Comparison of ENCODE assay signal across 25 mouse cellular contexts in the genomic region with DNA sequence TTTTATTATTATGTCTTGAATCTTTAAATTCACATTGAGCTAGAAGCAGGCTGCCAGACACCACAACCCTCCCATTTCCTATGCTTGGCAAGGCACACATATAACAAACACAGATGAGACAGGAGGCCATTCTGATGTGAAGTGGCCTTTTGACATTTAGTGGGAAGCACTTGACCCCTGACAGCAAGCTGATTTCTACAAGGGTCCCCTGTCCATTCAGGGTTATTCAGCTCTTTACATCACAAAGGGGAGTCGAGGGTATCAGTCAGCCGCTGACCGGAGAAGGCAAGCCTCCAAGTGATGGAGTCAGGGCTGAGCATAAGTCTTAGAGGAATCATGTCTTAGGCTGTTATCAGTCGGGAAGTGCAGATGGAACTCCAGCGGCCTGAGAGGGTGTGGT. TPM values are rescaled to one million over a fixed set of nuclear protein-coding genes. Genes with fewer than 3 reads are reported as not detected.
DNase-seq lines count a peak whose midpoint lies in the region; ATAC-seq lines count a peak whose summit lies in the region.
"Had no signal": no experiment of that assay in that cellular context is flagged by ENCODE, and none has a peak within 500 bp of the region (broad histone marks: within the 10 kb centered on the region; RNA-seq: fewer than 3 reads in every experiment).

No protein-coding gene starts in this region.

- ATAC-seq in hindbrain, embryonic 13.5 days (ENCODE audit: low FRiP score) = no peak
- ATAC-seq: activated CD4-positive, CD25-positive, alpha-beta regulatory T cell, adult 4 months; CD4-positive, CD25-positive, alpha-beta regulatory T cell, adult 4 months; forebrain, embryonic 13.5 days; forebrain, embryonic 15.5 days; forebrain, postnatal 0 days; Patski had no signal

- H3K9me3 ChIP-seq in hindbrain, embryonic 10.5 days = peaks cover 5% of the 10 kb centered on the region; the same call in 1 of the 2 replicates
- H3K9me3 ChIP-seq in hindbrain, embryonic 13.5 days = 0 out of 2 replicates have a peak, but pooled peaks cover 6% of the 10 kb centered on the region
- H3K9me3 ChIP-seq: embryonic facial prominence, embryonic 10.5 days; embryonic facial prominence, embryonic 12.5 days; forebrain, embryonic 13.5 days; forebrain, embryonic 15.5 days; G1E had no signal

- H3K27me3 ChIP-seq in hindbrain, embryonic 10.5 days (ENCODE audit: insufficient read depth, poor library complexity, severe bottlenecking) = peaks cover 90% of the 10 kb centered on the region
- H3K27me3 ChIP-seq in hindbrain, embryonic 13.5 days = peaks cover 27% of the 10 kb centered on the region
- H3K27me3 ChIP-seq: CH12.LX; forebrain, embryonic 15.5 days had no signal

- 25% methylated on average over 5 of the region's 5 CpGs for WGBS in hindbrain, embryonic 10.5 days
- WGBS in hindbrain, embryonic 13.5 days = 26% methylated on average over 5 of the region's 5 CpGs

- DNase-seq in embryo, embryonic 10 days (ENCODE audit: low spot score) = peak; percentile 51
- no peak for DNase-seq in embryo, embryonic 11 days
- peak; percentile 26 for DNase-seq in hindbrain, embryonic 10.5 days (ENCODE audit: low spot score)
- peak; percentile 55 for DNase-seq in embryo, embryonic 10.5 days (ENCODE audit: low spot score)
- no peak for DNase-seq in liver
- DNase-seq: adrenal gland, adult 8-10 months; adrenal gland, postnatal 14 days; adrenal gland, postnatal 36 days; B cell, adult 2 months; cerebellum, adult 11-12 months; cerebellum, adult 2 months; cerebellum, adult 9-10 months; cerebellum, postnatal 10 days; cerebellum, postnatal 25 days; forebrain, postnatal 0 days had no signal

- no peak overlapping the region for H3K27ac ChIP-seq in hindbrain, embryonic 10.5 days
- no peak overlapping the region for H3K27ac ChIP-seq in hindbrain, embryonic 13.5 days
- H3K27ac ChIP-seq: embryonic facial prominence, embryonic 10.5 days; embryonic facial prominence, embryonic 12.5 days; forebrain, embryonic 13.5 days; forebrain, embryonic 15.5 days had no signal

- H3K9ac ChIP-seq in hindbrain, embryonic 13.5 days = no peak overlapping the region
- H3K9ac ChIP-seq: embryonic facial prominence, embryonic 12.5 days; forebrain, embryonic 13.5 days; forebrain, embryonic 15.5 days; forebrain, postnatal 0 days had no signal

- H3K36me3 ChIP-seq in hindbrain, embryonic 10.5 days = no peaks in the 10 kb centered on the region
- H3K36me3 ChIP-seq in hindbrain, embryonic 13.5 days = no peaks in the 10 kb centered on the region
- H3K36me3 ChIP-seq: embryonic facial prominence, embryonic 10.5 days; embryonic facial prominence, embryonic 12.5 days; forebrain, embryonic 15.5 days; G1E had no signal

- H3K4me3 ChIP-seq in hindbrain, embryonic 10.5 days = no peak overlapping the region
- H3K4me3 ChIP-seq in hindbrain, embryonic 13.5 days = no peak overlapping the region
- H3K4me3 ChIP-seq: embryonic facial prominence, embryonic 10.5 days; embryonic facial prominence, embryonic 12.5 days; forebrain, embryonic 13.5 days; forebrain, embryonic 15.5 days had no signal

- peaks cover 39% of the 10 kb centered on the region for H3K4me1 ChIP-seq in hindbrain, embryonic 10.5 days (replicated peaks)
- no peaks in the 10 kb centered on the region for H3K4me1 ChIP-seq in hindbrain, embryonic 13.5 days (replicated peaks)
- H3K4me1 ChIP-seq: forebrain, embryonic 15.5 days had no signal

- no peak overlapping the region for H3K4me2 ChIP-seq in hindbrain, embryonic 13.5 days
- H3K4me2 ChIP-seq: embryonic facial prominence, embryonic 12.5 days; forebrain, embryonic 13.5 days; forebrain, embryonic 15.5 days had no signal

RNA-seq across cellular contexts. Expression of gene Six2, which starts 26.3 kb away (rescaled TPM):
- polyA plus RNA-seq in hindbrain, embryonic 10.5 days (2016; fragmentation: Nextera tagmentation; extraction: Ambion mirVana) = 5.4 and 5.6 TPM in 2 replicates
- 1.0 and 1.1 TPM in 2 replicates for polyA plus RNA-seq in hindbrain, embryonic 13.5 days (2015; fragmentation: Nextera tagmentation; extraction: Ambion mirVana)
- polyA plus RNA-seq: activated CD4-positive, CD25-positive, alpha-beta regulatory T cell, adult 4 months; CD4-positive, CD25-positive, alpha-beta regulatory T cell, adult 4 months; G1E; Patski had no signal

Comparison
In these comparisons a context has a peak if more than half of its experiments do, and no peak if none do; other contexts are left out.
1. DNase-seq: peak in embryo, embryonic 10 days (single experiment), hindbrain, embryonic 10.5 days (single experiment) and embryo, embryonic 10.5 days (single experiment); none in embryo, embryonic 11 days (single experiment) and liver (single experiment).